Mouse (Mus musculus) right cerebral cortex, postnatal 25 days (tissue): ENCODE data around the gene Baz2b.

ENCODE experiments used
- DNase-seq: peaks from one replicate; pipeline ENCODE4 v3.0.0; 2022

Baz2b gene

GRCm38 (mm10) chr2:60209703-60210651, at the start of gene Baz2b, which contains the start of gene March7:
Gene Baz2b, minus strand, starts transcription at chr2:60209839.
Gene March7, plus strand, starts transcription at chr2:60209887.
- peak; percentile 90 for DNase-seq

- DNase-seq: no peak
Observed at GRCm38 (mm10) chr2:60259186-60259585, 49.5 kb upstream of the Baz2b start.

- DNase-seq: no peak
Observed at GRCm38 (mm10) chr2:60256751-60257150, 47.1 kb upstream of the Baz2b start.

- no peak for DNase-seq
Observed at GRCm38 (mm10) chr2:60253506-60253905, 43.9 kb upstream of the Baz2b start.

GRCm38 (mm10) chr2:60252782-60253181, 43.1 kb upstream of the Baz2b start:
- no peak for DNase-seq

- DNase-seq: no peak
Observed at GRCm38 (mm10) chr2:60234506-60234905, 24.9 kb upstream of the Baz2b start.

GRCm38 (mm10) chr2:60233147-60233546, 23.5 kb upstream of the Baz2b start:
- DNase-seq: no peak

- DNase-seq: no peak
Observed at GRCm38 (mm10) chr2:60230361-60230760, 20.7 kb upstream of the Baz2b start.

- no peak for DNase-seq
Observed at GRCm38 (mm10) chr2:60228470-60228869, 18.8 kb upstream of the Baz2b start.

GRCm38 (mm10) chr2:60223489-60223888, 13.8 kb upstream of the Baz2b start:
- DNase-seq: no peak

GRCm38 (mm10) chr2:60221954-60222353, 12.3 kb upstream of the Baz2b start:
- DNase-seq: no peak

GRCm38 (mm10) chr2:60221236-60221635, 11.6 kb upstream of the Baz2b start:
- DNase-seq: no peak

- DNase-seq: no peak
Observed at GRCm38 (mm10) chr2:60217620-60218019, 8.0 kb upstream of the Baz2b start.

GRCm38 (mm10) chr2:60216547-60217153, 7.0 kb upstream of the Baz2b start:
- DNase-seq: no peak

GRCm38 (mm10) chr2:60214683-60215082, 5.0 kb upstream of the Baz2b start:
- DNase-seq: no peak

- DNase-seq: no peak
Observed at GRCm38 (mm10) chr2:60212488-60212887, 2.8 kb upstream of the Baz2b start.

GRCm38 (mm10) chr2:60210821-60211220, 1.2 kb upstream of the Baz2b start:
- no peak for DNase-seq

- DNase-seq: no peak
Observed at GRCm38 (mm10) chr2:60209122-60209611, 472 bp downstream of the Baz2b start.

- no peak for DNase-seq
Observed at GRCm38 (mm10) chr2:60205795-60206194, 3.8 kb downstream of the Baz2b start.

- no peak for DNase-seq
Observed at GRCm38 (mm10) chr2:60204162-60204561, 5.5 kb downstream of the Baz2b start.

- no peak for DNase-seq
Observed at GRCm38 (mm10) chr2:60203733-60204132, 5.9 kb downstream of the Baz2b start.

- no peak for DNase-seq
Observed at GRCm38 (mm10) chr2:60202900-60203530, 6.6 kb downstream of the Baz2b start.

- DNase-seq: no peak
Observed at GRCm38 (mm10) chr2:60200667-60201066, 9.0 kb downstream of the Baz2b start.
